Mouse (Mus musculus) gastrocnemius, adult 2 months (tissue): ENCODE measurements at regions not wholly inside any gene's neighbourhood (a gene's known extent, or its start where the extent isn't known, plus 50 kb on each side); places are given as distances from the start of the nearest gene placed in this dataset.
A peak's percentile ranks its signal among the peaks of the same experiment; 100 is the strongest.

Source experiments
- DNase-seq: peaks from one replicate; pipeline ENCODE4 v3.0.0; 2022
- H3K27ac ChIP-seq: fragments of 200-600 bp; 2 replicates; pipeline ENCODE4 v1.8.1; 2022; ENCODE audit warnings: mild to moderate bottlenecking
- H3K4me3 ChIP-seq: fragments of 200-600 bp; 2 replicates; pipeline ENCODE4 v1.8.1; 2022; ENCODE audit warnings: mild to moderate bottlenecking, moderate library complexity
- CTCF ChIP-seq: fragments of 200-600 bp; IDR thresholded peaks from 2 replicates; pipeline ENCODE4 v1.8.1; 2022; ENCODE audit warnings: antibody characterized with exemption, mild to moderate bottlenecking, moderate library complexity
- intact Hi-C: fragments of 180-260 bp; cut with DNase I; formaldehyde crosslinking; loops from one replicate; pipeline ENCODE4 v1.15.1; 2025

DNA sequence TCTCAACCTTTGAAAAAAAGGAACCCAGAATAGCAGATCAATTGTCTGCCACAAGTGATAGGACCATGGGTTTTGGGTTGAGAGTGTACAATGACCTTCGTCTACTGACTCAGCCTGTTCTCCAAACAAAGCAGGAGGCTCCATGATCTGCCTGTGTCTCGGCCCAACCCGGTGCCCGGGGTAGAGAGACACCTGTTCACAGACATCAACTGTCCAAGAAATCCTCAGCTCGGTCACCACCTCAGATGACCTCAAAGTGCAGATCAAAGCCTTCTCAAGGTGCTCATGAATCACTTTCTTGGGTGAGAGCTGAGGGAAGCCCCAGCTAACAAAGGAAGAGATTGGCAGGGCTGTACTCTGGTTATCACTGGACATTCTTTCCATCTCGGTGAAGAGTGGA, 108.1 kb upstream of the Ctnnb1 start:
- Histone ChIP-seq H3K27ac (no peak overlapping the region), H3K4me3 (no peak overlapping the region)
- intact Hi-C loops = no loop called here
- DNase-seq = no peak
- no peak for TF ChIP-seq CTCF

DNA sequence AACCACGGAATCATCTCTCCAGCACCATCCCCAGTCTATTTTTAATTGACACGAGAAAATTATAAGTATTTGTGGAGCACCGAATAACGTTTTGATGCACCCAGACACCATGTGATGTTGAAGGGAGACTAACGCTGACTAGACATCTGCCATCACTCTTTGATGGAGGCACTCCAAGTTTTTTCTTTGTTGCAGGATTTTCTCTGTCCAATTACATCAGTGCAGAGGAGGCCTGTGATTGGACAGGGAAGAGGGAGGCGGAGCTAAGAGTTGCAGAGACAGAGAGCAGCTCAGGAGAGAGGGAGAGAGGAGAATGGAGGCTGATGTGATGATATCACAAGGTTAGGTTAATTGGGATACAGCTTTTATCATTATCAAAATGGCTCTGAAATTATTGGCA, 105.6 kb upstream of the Ctnnb1 start:
- DNase-seq = no peak
- Histone ChIP-seq H3K27ac (no peak overlapping the region), H3K4me3 (no peak overlapping the region)
- intact Hi-C loops = no loop called here
- no peak for TF ChIP-seq CTCF

DNA sequence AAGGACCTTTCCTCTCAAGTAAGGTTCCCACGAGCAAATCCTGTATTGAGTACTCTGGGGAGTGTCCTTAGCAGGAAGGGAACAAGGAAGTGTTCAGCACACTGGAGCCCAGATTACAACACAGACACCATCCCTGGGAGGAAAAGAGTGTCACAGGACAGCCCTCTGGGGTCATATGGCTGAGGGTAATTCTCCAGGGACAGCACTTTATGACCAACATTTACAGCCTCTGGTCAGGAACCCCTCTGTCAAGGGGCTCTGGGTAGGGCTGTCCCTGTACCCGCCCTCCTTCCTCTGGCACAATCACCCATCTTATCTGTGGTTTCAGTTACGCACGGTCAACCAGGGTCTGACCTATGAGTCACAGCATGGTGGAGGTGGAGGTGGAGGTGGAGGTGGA, 102.8 kb upstream of the Ctnnb1 start:
- no peak for DNase-seq
- TF ChIP-seq CTCF = no peak
- intact Hi-C loops = no loop called here
- Histone ChIP-seq H3K27ac (no peak overlapping the region), H3K4me3 (no peak overlapping the region)

DNA sequence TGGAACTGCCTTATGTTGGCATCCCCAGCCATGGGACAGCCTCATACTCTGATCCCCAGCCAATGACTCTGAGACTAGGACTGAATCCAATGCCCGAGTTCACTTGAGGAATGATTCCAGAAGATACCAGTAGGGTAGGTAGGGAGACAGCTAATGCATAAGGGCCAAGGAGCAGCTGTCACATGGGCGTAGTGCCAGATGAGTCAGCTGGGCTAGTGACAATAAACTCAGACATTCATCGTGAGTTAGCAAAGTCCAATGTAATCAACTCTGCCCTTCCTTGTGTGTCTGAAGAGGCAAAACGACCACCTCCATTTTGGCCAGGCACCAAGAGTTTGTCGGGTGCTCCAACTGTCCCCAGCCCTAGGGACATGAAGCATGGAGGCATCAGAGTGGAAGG, 98.5 kb upstream of the Ctnnb1 start:
- intact Hi-C loops = no loop called here
- no peak for TF ChIP-seq CTCF
- Histone ChIP-seq H3K27ac (no peak overlapping the region), H3K4me3 (no peak overlapping the region)
- peak; percentile 75 for DNase-seq

DNA sequence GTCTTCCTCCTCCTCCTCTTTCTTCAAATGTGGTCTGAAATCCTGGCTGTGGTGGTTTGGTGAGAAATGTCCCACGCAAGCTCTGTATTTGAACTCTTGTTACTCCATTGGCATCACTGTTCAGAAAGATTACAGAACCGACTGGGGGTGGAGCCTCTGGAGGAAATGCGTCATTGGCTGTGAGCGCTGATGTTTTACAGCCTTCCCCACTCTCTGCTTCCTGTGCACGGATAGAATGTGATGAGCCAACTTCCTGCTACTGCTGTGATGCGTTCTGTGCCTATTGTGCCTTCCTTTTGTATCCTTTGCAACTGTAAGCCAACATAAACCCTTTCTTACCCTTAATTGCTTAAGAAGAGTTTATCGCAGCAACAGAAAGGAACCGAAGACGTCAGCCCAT, 94.8 kb upstream of the Ctnnb1 start:
- no peak for TF ChIP-seq CTCF
- H3K4me3 ChIP-seq = no peak overlapping the region
- no peak overlapping the region for H3K27ac ChIP-seq
- intact Hi-C loops = no loop called here
- DNase-seq = no peak

DNA sequence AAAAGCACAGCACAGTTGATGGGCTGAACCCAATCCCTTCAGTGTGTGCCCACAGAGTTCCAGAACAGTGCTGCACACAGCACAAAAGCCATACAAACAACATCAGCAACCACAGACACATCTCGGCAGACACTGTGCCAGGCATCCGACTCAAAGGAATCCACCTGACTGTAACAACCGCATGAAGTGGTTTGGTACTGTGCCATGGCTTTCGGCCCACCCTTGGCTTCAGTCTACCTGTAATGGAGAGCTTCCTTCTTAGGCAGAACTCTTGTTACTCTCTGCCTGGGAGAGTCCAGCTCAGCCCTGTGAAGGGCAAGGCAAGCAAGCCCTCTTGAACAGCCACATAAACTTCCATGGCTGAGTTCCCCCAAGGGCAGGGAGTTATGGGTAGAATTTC, 93.4 kb upstream of the Ctnnb1 start:
- intact Hi-C loops = no loop called here
- peak; percentile 4 for DNase-seq
- no peak for TF ChIP-seq CTCF
- H3K4me3 ChIP-seq = no peak overlapping the region
- no peak overlapping the region for H3K27ac ChIP-seq

DNA sequence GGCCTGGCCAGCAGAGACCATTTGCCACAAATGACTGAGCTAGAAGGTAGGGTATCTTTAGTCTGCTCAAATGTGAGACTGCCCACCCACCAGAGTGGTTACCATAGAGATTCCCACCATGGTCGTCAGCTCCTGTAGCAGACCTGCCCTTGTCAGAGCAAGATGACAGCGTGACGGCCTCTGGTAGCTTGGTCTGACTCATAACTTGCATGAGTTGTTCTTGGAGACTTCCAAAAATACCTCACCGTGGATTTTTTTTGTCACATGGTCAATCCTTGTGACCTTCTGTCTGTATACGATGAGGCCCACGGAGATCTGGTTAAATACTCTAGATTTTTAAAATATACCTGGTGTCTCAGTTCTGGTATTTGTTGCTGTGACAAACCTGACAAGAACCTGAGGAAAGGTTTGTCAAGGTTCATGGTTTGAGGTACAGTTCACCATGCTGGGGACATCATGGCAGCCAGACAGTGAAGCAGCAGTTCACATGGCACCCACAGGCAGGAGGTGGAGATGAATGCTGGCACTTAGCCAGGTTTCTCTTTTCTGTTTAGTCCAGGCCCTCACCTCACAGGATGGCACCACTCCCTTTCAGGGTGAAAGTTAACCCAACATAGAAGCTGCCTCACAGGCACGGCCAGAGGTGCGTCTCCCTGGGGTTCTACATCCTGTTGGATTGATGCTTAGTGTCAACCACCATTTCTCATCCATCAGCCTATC, 91.4 kb upstream of the Ctnnb1 start:
- no peak overlapping the region for H3K27ac ChIP-seq
- H3K4me3 ChIP-seq = no peak overlapping the region
- intact Hi-C loops = no loop called here
- TF ChIP-seq CTCF = no peak
- no peak for DNase-seq

DNA sequence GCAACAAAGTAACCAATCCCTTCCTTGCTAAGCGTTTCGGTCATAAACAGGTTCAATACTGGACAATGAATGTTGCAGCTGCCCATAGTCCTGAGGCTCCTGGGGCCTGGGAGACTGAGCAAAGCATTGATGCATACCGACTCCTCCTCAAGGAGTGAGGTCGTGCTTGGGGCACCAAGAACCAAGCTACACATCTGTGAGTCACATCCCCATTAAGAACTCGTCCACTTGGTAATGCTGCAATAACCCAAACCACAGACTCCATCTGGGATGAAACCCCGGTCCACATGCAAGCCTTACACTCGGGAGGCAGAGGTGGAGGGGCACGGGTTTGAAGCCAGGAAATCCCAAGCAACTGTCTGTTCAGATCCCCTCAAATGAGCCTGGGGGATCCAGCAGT, 85.3 kb upstream of the Ctnnb1 start:
- no peak for TF ChIP-seq CTCF
- no peak overlapping the region for H3K4me3 ChIP-seq
- no peak overlapping the region for H3K27ac ChIP-seq
- intact Hi-C loops = no loop called here
- DNase-seq = no peak

DNA sequence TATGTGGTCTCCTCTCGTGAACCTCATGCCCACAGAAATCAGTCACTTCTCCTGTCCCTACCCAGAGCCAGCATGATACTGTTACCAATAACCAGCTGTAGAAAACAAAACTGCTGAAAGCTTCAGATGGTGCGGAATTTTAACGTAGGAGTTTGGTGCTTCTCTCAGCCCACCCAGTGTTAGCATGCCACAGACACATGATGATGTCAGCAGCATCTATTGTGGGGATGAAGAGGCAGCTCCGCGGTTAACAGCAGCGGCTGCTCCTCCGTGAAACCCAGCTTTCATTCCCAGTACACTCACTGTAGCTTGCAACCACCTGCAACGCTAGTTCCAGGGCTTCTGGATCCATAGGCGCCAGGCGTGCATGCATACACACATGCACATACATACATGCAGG, 83.5 kb upstream of the Ctnnb1 start:
- no peak for DNase-seq
- intact Hi-C loops = no loop called here

DNA sequence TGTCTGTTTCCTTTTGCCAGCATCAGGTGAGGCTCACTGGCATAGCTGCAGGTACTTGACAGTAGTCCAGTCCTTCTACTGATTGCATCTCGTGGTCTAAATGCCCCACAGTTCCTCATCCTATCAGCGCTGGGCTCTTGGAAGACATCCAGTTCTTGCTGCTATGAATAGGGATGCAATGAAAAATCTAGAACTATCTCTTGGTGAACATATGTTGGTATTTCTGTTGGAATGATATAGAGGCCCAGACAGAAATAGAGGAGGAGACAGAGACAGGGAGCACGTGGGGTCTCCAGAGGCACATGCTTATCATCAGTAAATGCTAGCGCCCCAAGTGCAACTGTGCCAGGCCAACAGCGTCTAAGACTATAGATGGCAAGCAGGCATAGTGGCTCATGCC, 81.4 kb upstream of the Ctnnb1 start:
- no peak for DNase-seq
- intact Hi-C loops = no loop called here
- no peak for TF ChIP-seq CTCF
- Histone ChIP-seq H3K4me3 (no peak overlapping the region), H3K27ac (no peak overlapping the region)

More for the DNA sequence above, 83.5 kb upstream of the Ctnnb1 start:
- TF ChIP-seq CTCF = no peak
- no peak overlapping the region for H3K27ac ChIP-seq
- H3K4me3 ChIP-seq = no peak overlapping the region

DNA sequence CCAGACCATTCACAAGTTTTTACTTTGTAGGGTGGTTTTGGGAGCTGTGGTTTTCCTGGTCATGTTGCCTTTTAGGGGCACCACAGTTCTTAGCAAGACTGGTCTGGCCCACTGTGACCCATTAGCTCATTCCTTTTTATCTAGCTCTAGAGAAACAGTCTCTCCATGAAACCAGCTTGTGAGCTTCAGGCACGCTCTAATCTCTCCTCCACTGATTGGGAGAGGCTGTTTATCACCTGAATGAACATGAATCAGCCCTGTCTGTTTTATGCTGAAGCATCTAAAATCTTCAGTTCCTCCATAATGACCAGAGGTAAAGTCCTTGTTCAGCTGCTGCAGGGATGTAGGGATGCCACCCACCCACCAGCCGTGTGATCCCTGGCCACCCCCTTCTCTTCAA, 80.1 kb upstream of the Ctnnb1 start:
- no peak overlapping the region for H3K27ac ChIP-seq
- intact Hi-C loops = no loop called here
- no peak for TF ChIP-seq CTCF
- DNase-seq = no peak
- no peak overlapping the region for H3K4me3 ChIP-seq

DNA sequence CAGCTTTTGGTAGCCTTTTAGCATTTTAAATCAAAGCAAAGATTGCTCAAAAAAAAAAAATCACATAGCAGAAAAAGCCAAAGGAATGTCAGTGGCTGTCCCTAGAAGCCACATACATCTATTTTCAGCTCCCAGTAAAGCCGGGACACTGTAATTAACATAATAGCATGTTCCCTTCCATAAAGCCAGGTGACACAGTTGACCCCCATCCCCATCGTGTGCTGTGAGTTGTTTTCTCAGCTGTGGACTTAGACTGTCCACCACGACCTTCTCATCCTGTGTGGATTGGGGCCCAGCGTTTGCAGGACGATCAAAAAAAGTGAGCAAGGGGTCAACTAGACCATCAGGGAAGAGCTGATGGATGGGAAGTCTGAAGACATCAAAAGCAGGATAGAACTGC, 78.9 kb upstream of the Ctnnb1 start:
- intact Hi-C loops = loop anchor here (5.0 kb wide), 1 partner anchor 82 kb away; no protein-coding TSS in a partner anchor
- Histone ChIP-seq H3K4me3 (no peak overlapping the region), H3K27ac (no peak overlapping the region)
- no peak for TF ChIP-seq CTCF
- DNase-seq = no peak

DNA sequence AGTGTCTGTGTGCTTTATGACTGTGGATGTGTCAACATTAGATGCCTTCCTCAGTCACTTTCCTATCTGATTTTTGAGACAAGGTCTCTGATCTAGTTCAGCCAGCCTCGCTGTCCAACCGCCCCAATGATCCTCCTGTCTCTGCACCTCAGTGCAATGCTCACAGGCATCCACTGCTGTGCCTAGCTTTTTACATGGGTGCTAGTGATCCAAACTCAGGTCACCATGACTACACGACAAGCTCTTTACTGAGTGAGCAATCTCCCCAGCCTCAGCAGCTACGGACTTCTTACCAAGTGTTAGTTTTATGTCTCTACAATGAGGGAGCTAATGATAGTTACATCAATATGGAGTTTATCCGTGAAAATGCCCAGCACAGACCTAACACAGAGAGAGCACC, 77.1 kb upstream of the Ctnnb1 start:
- no peak for DNase-seq
- intact Hi-C loops = loop anchor here (2.0 to 5.0 kb wide), 2 partner anchors 73 to 80 kb away; no protein-coding TSS in a partner anchor
- peak overlapping the region; percentile 83 for H3K27ac ChIP-seq
- TF ChIP-seq CTCF = no peak
- H3K4me3 ChIP-seq = no peak overlapping the region

DNA sequence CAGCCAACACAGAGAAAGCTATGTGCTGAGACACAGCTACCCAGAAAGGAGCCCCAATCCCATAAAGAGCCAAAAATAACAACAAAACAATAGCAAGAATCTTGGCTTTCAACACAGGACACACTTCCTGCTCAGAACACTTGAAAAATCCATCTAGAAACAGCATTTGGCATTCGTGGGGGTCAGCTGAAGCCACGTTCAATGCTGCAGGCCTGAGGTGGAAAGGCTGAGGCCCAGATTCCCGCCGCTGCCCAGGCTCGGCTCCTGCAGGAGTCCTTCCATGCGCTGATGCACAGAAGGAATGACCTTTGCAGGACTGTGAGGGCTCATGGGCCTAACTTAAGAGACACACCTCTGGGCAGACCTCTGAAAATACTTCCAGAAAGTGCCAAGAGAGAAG, 76.4 kb upstream of the Ctnnb1 start:
- peak; percentile 40 for DNase-seq
- Histone ChIP-seq H3K27ac (peak overlapping the region; percentile 83), H3K4me3 (no peak overlapping the region)
- intact Hi-C loops = loop anchor here (2.0 to 5.0 kb wide), 2 partner anchors 74 to 80 kb away; no protein-coding TSS in a partner anchor
- TF ChIP-seq CTCF = no peak
